Mouse (Mus musculus) bone marrow, adult 2 months (tissue): ENCODE measurements around the gene Exoc3l2.

Experiments used
- CTCF ChIP-seq: fragments of 200-500 bp; IDR thresholded peaks from 2 replicates; pipeline ENCODE4 v1.5.1; 2011; ENCODE audit warnings: low read length, control low read depth; ENCODE audit not compliant: control insufficient read depth, insufficient read depth
- POLR2A ChIP-seq: fragments of 200-500 bp; IDR thresholded peaks from 2 replicates; pipeline ENCODE4 v1.6.1; 2011; ENCODE audit warnings: low read depth, mild to moderate bottlenecking, control low read depth, low read length, borderline replicate concordance; ENCODE audit not compliant: control insufficient read depth

DNA sequence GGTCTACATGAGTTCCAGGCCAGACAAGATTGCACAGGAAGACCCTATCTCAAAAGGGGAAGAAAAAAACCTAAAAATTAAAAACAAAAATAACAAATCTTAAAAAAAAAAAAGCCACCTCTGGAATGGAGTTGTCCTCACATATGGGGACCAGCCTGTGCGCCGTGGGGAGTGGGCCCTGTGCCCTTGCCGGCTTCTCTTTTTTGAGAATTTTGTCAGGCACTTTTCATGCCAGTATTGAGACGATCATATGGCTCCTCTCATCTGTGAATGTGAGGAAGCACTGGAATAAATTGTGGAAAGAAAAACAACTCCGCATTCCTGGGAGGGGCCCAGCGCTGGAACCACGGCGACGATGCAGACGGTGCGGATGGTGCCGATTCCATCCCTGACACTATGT is 14.0 kb upstream of the Exoc3l2 start:
- TF ChIP-seq CTCF (no peak), POLR2A (no peak)
